Mouse (Mus musculus): ENCODE measurements around the gene Srp14. TPM values are rescaled to one million over a fixed set of nuclear protein-coding genes. Genes with fewer than 3 reads are reported as not detected.

Gene Srp14
- total and polyA plus RNA-seq, 2 experiments from 2014 or later = 141 to 210 TPM

DNA sequence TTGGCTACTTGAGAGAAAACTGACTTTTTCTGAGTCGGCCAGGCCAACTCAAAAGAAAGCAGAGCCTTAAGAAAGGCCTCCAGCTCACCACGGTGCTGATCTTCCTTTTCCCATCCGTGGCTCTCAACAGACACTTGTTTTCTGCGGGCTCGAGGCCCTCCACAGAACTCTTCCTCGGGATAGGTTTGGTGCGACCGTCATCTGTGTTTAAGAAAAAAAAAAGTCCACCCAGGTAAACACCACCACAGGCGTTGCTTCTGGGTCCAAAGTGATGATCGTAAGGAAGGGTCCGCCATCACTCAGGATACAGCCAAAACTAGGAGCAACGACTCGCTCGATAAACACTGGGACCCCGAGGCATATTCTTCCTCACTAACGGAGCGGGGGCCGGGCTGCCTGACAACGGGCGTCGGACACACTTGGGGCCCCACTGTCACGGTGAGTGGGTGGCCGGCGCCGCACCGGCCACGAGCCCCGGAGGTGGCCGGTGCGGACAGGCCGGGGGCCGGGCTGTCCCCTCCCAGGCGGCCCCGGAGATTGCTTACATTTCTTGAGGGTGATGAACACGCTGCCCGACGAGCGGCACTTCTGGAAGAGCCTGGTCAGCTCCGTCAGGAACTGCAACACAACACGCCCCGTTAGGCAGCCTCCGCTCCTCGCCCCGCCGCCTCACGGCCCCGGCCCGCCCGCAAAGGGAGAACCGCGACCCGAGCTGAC is 520 bp downstream of the Srp14 start:
- H3K36me3 ChIP-seq (replicated peaks; ENCODE audit: control insufficient read depth, insufficient read depth, low read length) = peaks cover 37% of the 10 kb centered on the region
- H3K9ac ChIP-seq (replicated peaks; ENCODE audit: low read depth, low read length) = peak overlapping the region; percentile 88
- peak overlapping the region; percentile 99 for H3K4me2 ChIP-seq (ENCODE audit: low read depth, low read length)
- TF ChIP-seq EP300 (IDR thresholded peaks at IDR 0.05; ENCODE audit: low read depth) (no peak), CTCF (IDR thresholded peaks at IDR 0.05; ENCODE audit: low read depth) (no peak)
- peak overlapping the region; percentile 95 for H3K4me3 ChIP-seq (ENCODE audit: low read depth, low read length)
- WGBS = 1% methylated on average over 45 of the region's 52 CpGs
- H3K9me3 ChIP-seq (replicated peaks; ENCODE audit: control insufficient read depth, low read length) = no peaks in the 10 kb centered on the region
- H3K27ac ChIP-seq (ENCODE audit: low read depth) = peak overlapping the region; percentile 90
- H3K27me3 ChIP-seq (ENCODE audit: control insufficient read depth, insufficient read depth, low read length) = no peaks in the 10 kb centered on the region
- no peak; the same call in 1 of the 2 replicates for ATAC-seq (ENCODE audit: insufficient read depth, low read depth)
- peaks cover 8% of the 10 kb centered on the region; the same call in 1 of the 2 replicates for H3K4me1 ChIP-seq (ENCODE audit: control insufficient read depth, insufficient read depth)
- no peak for DNase-seq (ENCODE audit: low spot score)

DNA sequence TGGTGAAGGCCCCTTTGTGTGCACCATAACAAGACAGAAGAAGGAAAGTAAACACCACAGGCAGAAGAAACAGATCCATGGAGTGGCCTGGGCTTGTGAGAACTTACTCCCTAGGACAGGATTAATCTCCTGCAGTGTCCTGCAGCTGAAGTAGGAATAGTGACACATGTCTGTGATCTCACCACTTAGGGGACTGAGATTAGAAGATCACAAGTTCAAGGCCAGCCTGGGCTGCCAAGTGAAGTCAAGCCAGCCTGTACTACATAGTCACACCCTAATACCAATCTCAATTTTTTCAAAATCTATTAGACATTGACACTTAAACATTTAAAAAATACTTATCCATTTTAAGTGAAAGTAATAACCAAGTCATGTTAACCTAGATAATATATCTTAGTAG is 11.2 kb downstream of the Srp14 start:
- Histone ChIP-seq H3K4me1 (ENCODE audit: control insufficient read depth, insufficient read depth) (peaks cover 4% of the 10 kb centered on the region; the same call in 1 of the 2 replicates), H3K27ac (ENCODE audit: low read depth) (no peak overlapping the region), H3K27me3 (ENCODE audit: control insufficient read depth, insufficient read depth, low read length) (no peaks in the 10 kb centered on the region), H3K4me2 (ENCODE audit: low read depth, low read length) (no peak overlapping the region), H3K9me3 (replicated peaks; ENCODE audit: control insufficient read depth, low read length) (no peaks in the 10 kb centered on the region), H3K36me3 (replicated peaks; ENCODE audit: control insufficient read depth, insufficient read depth, low read length) (peaks cover 89% of the 10 kb centered on the region), H3K9ac (replicated peaks; ENCODE audit: low read depth, low read length) (no peak overlapping the region), H3K4me3 (ENCODE audit: low read depth, low read length) (no peak overlapping the region)
- no peak for ATAC-seq (ENCODE audit: insufficient read depth, low read depth)
- DNase-seq (ENCODE audit: low spot score) = no peak
- TF ChIP-seq EP300 (IDR thresholded peaks at IDR 0.05; ENCODE audit: low read depth) = no peak
- TF ChIP-seq CTCF (IDR thresholded peaks at IDR 0.05; ENCODE audit: low read depth) = no peak

DNA sequence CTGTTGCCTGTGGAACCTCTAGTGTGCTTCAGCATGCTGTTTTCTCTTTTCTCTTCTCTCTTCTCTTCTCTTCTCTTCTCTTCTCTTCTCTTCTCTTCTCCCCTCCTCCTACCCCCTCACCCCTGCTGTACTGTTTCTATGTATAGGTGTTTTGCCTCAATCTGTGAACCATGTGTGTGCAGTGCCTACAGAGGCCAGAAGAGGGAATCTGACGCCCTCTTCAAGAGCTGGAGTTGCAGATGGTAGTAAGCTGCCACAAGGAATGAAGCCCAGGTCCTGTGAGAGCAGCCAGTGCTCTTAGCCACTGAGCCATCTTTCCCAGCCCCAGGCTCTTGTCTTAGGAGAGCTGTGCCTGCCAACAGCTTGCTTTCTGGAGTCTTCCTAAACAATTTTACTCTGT is 12.9 kb downstream of the Srp14 start:
- Histone ChIP-seq H3K4me3 (ENCODE audit: low read depth, low read length) (no peak overlapping the region), H3K9ac (replicated peaks; ENCODE audit: low read depth, low read length) (no peak overlapping the region), H3K36me3 (replicated peaks; ENCODE audit: control insufficient read depth, insufficient read depth, low read length) (peaks cover 91% of the 10 kb centered on the region), H3K4me1 (ENCODE audit: control insufficient read depth, insufficient read depth) (peaks cover 4% of the 10 kb centered on the region; the same call in 1 of the 2 replicates), H3K9me3 (replicated peaks; ENCODE audit: control insufficient read depth, low read length) (no peaks in the 10 kb centered on the region), H3K4me2 (ENCODE audit: low read depth, low read length) (no peak overlapping the region), H3K27ac (ENCODE audit: low read depth) (peak overlapping the region; percentile 43; the same call in 1 of the 2 replicates), H3K27me3 (ENCODE audit: control insufficient read depth, insufficient read depth, low read length) (no peaks in the 10 kb centered on the region)
- ATAC-seq (ENCODE audit: insufficient read depth, low read depth) = no peak
- DNase-seq (ENCODE audit: low spot score) = no peak
- no peak for TF ChIP-seq EP300 (IDR thresholded peaks at IDR 0.05; ENCODE audit: low read depth)
- TF ChIP-seq CTCF (IDR thresholded peaks at IDR 0.05; ENCODE audit: low read depth) = 0 out of 2 replicates have a peak, but pooled peaks have one; percentile 12
- 31% methylated on average over 1 of the region's 1 CpGs for WGBS

DNA sequence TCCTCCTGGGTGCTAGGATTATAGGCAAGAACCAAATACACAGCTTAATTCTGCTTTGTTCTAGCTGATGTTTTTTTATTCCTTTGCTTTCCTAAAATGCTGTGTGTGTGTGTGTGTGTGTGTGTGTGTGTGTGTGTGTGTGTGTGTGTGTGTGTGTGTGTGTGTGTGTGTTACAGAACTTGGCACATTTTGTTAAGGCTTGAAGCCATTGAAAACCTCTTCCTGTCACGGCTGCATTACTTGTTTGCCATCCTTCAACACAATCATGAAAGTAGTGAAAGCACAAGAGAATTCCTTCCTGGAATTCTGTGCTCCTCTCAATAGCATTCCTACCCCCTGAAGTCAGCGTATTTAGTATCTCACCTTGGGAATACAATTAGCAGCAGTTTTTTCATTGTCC is 13.6 kb downstream of the Srp14 start:
- Histone ChIP-seq H3K36me3 (replicated peaks; ENCODE audit: control insufficient read depth, insufficient read depth, low read length) (peaks cover 89% of the 10 kb centered on the region), H3K4me3 (ENCODE audit: low read depth, low read length) (no peak overlapping the region), H3K4me2 (ENCODE audit: low read depth, low read length) (no peak overlapping the region), H3K9me3 (replicated peaks; ENCODE audit: control insufficient read depth, low read length) (no peaks in the 10 kb centered on the region), H3K4me1 (ENCODE audit: control insufficient read depth, insufficient read depth) (peaks cover 4% of the 10 kb centered on the region; the same call in 1 of the 2 replicates), H3K27ac (ENCODE audit: low read depth) (0 out of 2 replicates have a peak overlapping the region, but pooled peaks have one; percentile 34), H3K9ac (replicated peaks; ENCODE audit: low read depth, low read length) (no peak overlapping the region), H3K27me3 (ENCODE audit: control insufficient read depth, insufficient read depth, low read length) (no peaks in the 10 kb centered on the region)
- ATAC-seq (ENCODE audit: insufficient read depth, low read depth) (peak; percentile 36; the same call in 1 of the 2 replicates), DNase-seq (ENCODE audit: low spot score) (no peak)
- TF ChIP-seq CTCF (IDR thresholded peaks at IDR 0.05; ENCODE audit: low read depth) (no peak), EP300 (IDR thresholded peaks at IDR 0.05; ENCODE audit: low read depth) (no peak)
- WGBS = 40% methylated on average over 2 of the region's 2 CpGs

DNA sequence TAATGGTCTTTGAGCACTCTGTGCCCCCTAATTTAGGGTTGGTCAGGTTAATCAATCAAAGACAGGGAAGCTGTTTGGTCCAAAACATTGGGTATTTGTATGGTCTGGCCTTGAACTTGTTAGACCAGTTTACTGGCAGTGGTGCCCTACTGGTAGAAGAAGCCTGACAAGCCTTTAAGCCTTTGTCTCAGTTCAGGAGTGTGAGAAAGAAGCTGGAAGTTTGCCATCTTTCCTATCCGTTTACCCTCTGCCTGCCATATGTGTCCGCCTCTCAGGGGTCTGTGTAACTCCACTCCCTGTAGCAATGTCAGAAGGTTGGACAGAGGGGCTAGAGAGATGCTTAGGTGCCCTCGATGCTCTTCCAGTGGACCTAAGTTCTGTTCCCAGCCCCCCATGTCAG is 15.1 kb downstream of the Srp14 start:
- no peak for ATAC-seq (ENCODE audit: insufficient read depth, low read depth)
- Histone ChIP-seq H3K4me1 (ENCODE audit: control insufficient read depth, insufficient read depth) (peaks cover 4% of the 10 kb centered on the region; the same call in 1 of the 2 replicates), H3K9me3 (replicated peaks; ENCODE audit: control insufficient read depth, low read length) (no peaks in the 10 kb centered on the region), H3K4me2 (ENCODE audit: low read depth, low read length) (no peak overlapping the region), H3K27me3 (ENCODE audit: control insufficient read depth, insufficient read depth, low read length) (no peaks in the 10 kb centered on the region), H3K4me3 (ENCODE audit: low read depth, low read length) (no peak overlapping the region), H3K9ac (replicated peaks; ENCODE audit: low read depth, low read length) (no peak overlapping the region), H3K27ac (ENCODE audit: low read depth) (no peak overlapping the region), H3K36me3 (replicated peaks; ENCODE audit: control insufficient read depth, insufficient read depth, low read length) (peaks cover 80% of the 10 kb centered on the region)
- TF ChIP-seq CTCF (IDR thresholded peaks at IDR 0.05; ENCODE audit: low read depth) = no peak
- no peak for TF ChIP-seq EP300 (IDR thresholded peaks at IDR 0.05; ENCODE audit: low read depth)
- WGBS = 68% methylated on average over 3 of the region's 3 CpGs
- DNase-seq (ENCODE audit: low spot score) = no peak
